Mouse (Mus musculus) hindlimb bud, embryonic 11.5 days (tissue): ENCODE results near the gene Atp5k.

Experiments
- DNase-seq: peaks from one replicate; pipeline ENCODE4 v3.0.0-alpha.2; 2012; ENCODE audit warnings: low read depth, low spot score; ENCODE audit errors: extremely low spot score

Atp5k gene

GRCm38 (mm10) chr5:108433804-108434587 is at the start of gene Atp5k:
Gene Atp5k (minus strand): TSS chr5:108434448.
- peak; percentile 86 for DNase-seq

- no peak for DNase-seq
These were observed 48.8 kb upstream of the Atp5k start for GRCm38 (mm10) chr5:108483006-108483405.

- DNase-seq = no peak
These were observed 41.7 kb upstream of the Atp5k start for GRCm38 (mm10) chr5:108475977-108476376.

- no peak for DNase-seq
These were observed 39.5 kb upstream of the Atp5k start for GRCm38 (mm10) chr5:108473737-108474136.

- DNase-seq = no peak
These were observed 35.4 kb upstream of the Atp5k start for GRCm38 (mm10) chr5:108469617-108470016.

GRCm38 (mm10) chr5:108466647-108467046 is 32.4 kb upstream of the Atp5k start:
- DNase-seq = no peak

- DNase-seq = no peak
These were observed 31.1 kb upstream of the Atp5k start for GRCm38 (mm10) chr5:108465131-108465891.

- DNase-seq = no peak
These were observed 28.2 kb upstream of the Atp5k start for GRCm38 (mm10) chr5:108462446-108462845.

GRCm38 (mm10) chr5:108461082-108462065 is 27.1 kb upstream of the Atp5k start, which contains the start of gene Pcgf3:
Gene Pcgf3 (plus strand): TSS chr5:108461232.
- peak; percentile 73 for DNase-seq

GRCm38 (mm10) chr5:108460461-108460860 is 26.2 kb upstream of the Atp5k start:
- no peak for DNase-seq

- no peak for DNase-seq
These were observed 24.5 kb upstream of the Atp5k start for GRCm38 (mm10) chr5:108458706-108459105.

- DNase-seq = no peak
These were observed 19.8 kb upstream of the Atp5k start for GRCm38 (mm10) chr5:108454094-108454493.

- DNase-seq = no peak
These were observed 18.2 kb upstream of the Atp5k start for GRCm38 (mm10) chr5:108452422-108452821.

GRCm38 (mm10) chr5:108451611-108452010 is 17.4 kb upstream of the Atp5k start:
- DNase-seq = no peak

GRCm38 (mm10) chr5:108450837-108451540 is 16.7 kb upstream of the Atp5k start:
- DNase-seq = no peak

- DNase-seq = no peak
These were observed 14.8 kb upstream of the Atp5k start, which contains the start of gene Mfsd7a for GRCm38 (mm10) chr5:108448785-108449668. Gene Mfsd7a (minus strand): TSS chr5:108448891.

GRCm38 (mm10) chr5:108447857-108448256 is 13.6 kb upstream of the Atp5k start:
- DNase-seq = no peak

GRCm38 (mm10) chr5:108446973-108447372 is 12.7 kb upstream of the Atp5k start:
- DNase-seq = no peak

- no peak for DNase-seq
These were observed 1.9 kb upstream of the Atp5k start for GRCm38 (mm10) chr5:108436101-108436500.
